Mouse (Mus musculus) embryonic fibroblast, embryonic 13.5 days (primary cell): Measurements from ENCODE around the gene Ada. TPM values are rescaled to one million over a fixed set of nuclear protein-coding genes. Genes with fewer than 3 reads are reported as not detected.

ENCODE experiments used
- H3K27ac ChIP-seq: 2 replicates; pipeline ENCODE4 v1.5.1; 2012; ENCODE audit warnings: low read length, control low read depth, inconsistent platforms; ENCODE audit not compliant: insufficient read depth
- H3K4me1 ChIP-seq: 2 replicates; pipeline ENCODE4 v1.6.1; 2011; ENCODE audit warnings: low read length; ENCODE audit not compliant: control insufficient read depth, insufficient read depth
- H3K4me3 ChIP-seq: 2 replicates; pipeline ENCODE4 v1.5.1; 2011; ENCODE audit warnings: mild to moderate bottlenecking, control low read depth, low read length; ENCODE audit not compliant: insufficient read depth
- CTCF ChIP-seq: IDR thresholded peaks from 2 replicates; pipeline ENCODE4 v1.5.1; 2011; ENCODE audit warnings: mild to moderate bottlenecking, control low read depth, low read length, moderate library complexity, borderline replicate concordance; ENCODE audit not compliant: insufficient read depth
- POLR2A ChIP-seq: IDR thresholded peaks from 2 replicates; pipeline ENCODE4 v1.6.1; 2011; ENCODE audit warnings: low read depth, mild to moderate bottlenecking, control low read depth, low read length, moderate library complexity
- polyA plus RNA-seq: library from polyadenylated mRNA; stranded (reverse); fragments of >200 nt; gene quantifications from 2 replicates; pipeline ENCODE4 v1.2.4, GENCODE M21; 2011; ENCODE audit warnings: low read depth; ENCODE audit not compliant: missing spikeins, insufficient read length

The Ada gene
- 26.9 and 32.7 TPM in 2 replicates for polyA plus RNA-seq

DNA sequence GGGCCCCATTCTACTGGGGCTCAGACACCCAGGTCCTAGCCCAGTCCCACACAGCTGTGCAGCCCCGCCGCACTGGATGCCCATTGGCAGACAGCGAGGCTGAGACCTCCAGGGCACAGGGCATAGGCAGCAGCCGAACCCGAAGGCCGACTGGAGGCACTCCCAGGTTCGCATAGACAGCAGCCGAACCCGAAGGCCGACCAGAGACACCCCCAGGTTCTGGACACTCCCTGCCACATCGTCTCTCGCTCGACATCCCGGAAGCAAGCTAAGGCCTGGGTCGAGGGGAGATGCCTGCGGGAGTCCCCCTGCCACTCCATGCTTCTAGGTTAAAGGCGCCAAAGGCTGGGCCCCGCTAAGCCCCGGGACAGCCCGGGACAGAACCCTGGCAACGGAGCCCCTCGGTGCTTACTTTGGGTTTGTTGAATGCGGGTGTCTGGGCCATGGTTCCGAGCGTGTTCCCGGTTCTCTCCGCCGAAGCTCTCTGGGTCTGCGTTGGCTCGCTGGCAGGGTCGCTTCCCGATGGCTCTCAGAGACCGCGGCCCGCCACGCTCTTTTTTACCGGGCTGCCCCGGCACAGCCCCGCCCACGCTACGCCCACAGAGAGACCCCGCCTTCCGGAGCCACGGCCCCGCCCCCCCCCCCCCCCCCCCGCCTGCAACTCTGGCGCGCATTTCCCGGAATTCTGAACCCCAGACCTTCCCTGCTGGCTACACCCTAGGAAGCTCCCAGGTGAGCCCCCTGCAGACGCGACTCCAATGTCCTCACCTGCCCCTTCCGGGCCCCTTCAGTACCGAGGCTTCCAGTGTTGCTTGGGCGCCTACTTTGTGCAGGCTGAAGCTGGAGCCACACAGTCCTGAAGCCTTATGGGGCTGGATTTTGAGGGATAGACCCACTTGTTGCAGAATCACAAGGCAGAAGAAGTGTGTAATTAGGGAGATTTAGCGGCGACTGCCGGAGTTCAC is at the start of gene Ada:
Gene Ada, minus strand, starts transcription at position 593 of the 965 bp plus-strand sequence.
- no peak within 1 kb of the TSS for H3K27ac ChIP-seq
- no peak for TF ChIP-seq CTCF
- TF ChIP-seq POLR2A, result peak; percentile 78
- H3K4me1 ChIP-seq, result no peaks in the 10 kb centered on the region
- H3K4me3 ChIP-seq, result peak within 1 kb of the TSS; percentile 51

DNA sequence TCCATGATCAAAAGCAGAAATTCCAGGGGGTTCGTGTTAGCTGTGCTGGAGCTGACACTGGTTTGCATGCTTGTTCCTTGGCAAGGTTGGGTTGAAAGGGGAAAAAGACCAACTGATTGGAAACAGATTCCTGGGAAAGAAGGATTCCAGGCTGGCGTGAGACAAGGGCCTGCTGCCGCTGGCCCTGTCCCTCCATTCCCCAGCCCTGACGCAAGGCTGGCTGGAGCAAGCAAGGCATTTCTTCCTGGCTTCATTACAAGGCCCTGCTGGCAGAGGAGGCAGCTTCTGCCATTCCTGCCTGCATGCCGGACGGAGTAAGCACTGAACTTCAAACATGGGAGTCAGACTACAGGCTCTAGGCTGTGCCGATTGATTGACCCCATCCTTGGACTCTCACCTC is 48.4 kb upstream of the Ada start:
- TF ChIP-seq CTCF, result no peak
- TF ChIP-seq POLR2A, result no peak
- H3K4me1 ChIP-seq, result 0 out of 2 replicates have a peak, but pooled peaks cover 4% of the 10 kb centered on the region
- H3K4me3 ChIP-seq, result no peak overlapping the region
- peak overlapping the region; percentile 96 for H3K27ac ChIP-seq

DNA sequence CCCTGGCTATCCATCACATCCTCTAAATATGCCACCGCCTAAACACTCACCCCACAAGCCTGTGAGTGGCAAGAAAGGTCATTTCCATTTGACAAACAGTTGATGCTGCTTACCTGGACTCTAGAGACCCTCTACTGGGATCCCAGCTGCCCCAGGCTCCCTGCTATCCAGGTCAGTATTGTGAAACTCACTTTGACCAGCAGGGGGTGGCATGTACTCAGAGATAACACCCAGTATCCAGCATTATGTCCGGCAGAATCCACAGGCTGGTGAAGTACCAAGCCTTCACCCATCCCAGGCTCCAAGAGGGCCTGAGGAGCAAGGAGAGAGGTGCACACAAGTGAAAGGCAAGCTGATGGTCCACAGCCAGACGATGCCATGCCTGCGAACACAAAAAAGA is 38.4 kb upstream of the Ada start:
- H3K27ac ChIP-seq, result no peak overlapping the region
- no peak overlapping the region for H3K4me3 ChIP-seq
- peak; percentile 38; the same call in 1 of the 2 replicates for TF ChIP-seq CTCF
- TF ChIP-seq POLR2A, result no peak
- H3K4me1 ChIP-seq, result no peaks in the 10 kb centered on the region

DNA sequence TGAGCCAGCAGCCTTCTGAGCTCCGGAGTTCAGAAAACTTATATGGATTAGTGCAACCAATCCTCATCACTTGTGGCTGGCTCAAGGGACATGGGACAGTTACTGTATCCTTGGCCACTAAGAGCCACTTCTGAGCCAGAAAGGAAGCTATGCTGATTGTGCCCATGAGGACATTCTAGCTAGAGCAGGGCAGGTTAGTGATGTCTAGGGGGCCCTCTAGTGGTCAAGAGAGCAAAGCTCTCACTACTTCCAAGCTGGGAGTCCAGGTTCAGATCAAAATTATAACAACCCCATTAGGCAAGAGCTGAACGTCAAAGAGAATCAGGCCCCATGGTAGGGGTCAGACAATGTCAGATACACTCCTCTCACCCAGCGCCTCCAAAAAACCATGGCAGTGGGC is 37.7 kb upstream of the Ada start:
- no peaks in the 10 kb centered on the region for H3K4me1 ChIP-seq
- TF ChIP-seq POLR2A (no peak), CTCF (peak; percentile 15; the same call in 1 of the 2 replicates)
- no peak overlapping the region for H3K27ac ChIP-seq

DNA sequence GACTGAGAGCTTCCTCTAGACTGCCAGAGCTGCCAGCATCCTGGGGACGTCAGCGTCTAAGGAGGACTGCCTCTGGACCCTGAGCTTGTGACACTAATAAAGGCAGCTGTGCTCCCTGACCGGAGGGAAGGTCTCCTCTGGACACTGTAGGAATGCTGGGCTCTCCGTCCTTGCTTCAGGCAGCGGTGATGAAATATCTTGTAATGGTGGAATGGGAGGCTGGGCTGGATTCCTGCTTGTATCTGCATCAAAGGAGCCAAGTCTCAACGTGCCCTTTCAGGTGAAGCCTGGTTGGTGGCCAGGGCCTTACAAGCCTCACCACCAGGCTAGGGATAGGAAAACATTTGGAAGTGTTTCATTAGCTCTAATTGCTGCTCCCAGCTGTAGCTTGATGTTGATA is 37.0 kb upstream of the Ada start:
- no peaks in the 10 kb centered on the region for H3K4me1 ChIP-seq
- H3K4me3 ChIP-seq, result no peak overlapping the region
- H3K27ac ChIP-seq, result no peak overlapping the region
- no peak for TF ChIP-seq CTCF
- TF ChIP-seq POLR2A, result no peak

More for the DNA sequence above, 37.7 kb upstream of the Ada start:
- no peak overlapping the region for H3K4me3 ChIP-seq

DNA sequence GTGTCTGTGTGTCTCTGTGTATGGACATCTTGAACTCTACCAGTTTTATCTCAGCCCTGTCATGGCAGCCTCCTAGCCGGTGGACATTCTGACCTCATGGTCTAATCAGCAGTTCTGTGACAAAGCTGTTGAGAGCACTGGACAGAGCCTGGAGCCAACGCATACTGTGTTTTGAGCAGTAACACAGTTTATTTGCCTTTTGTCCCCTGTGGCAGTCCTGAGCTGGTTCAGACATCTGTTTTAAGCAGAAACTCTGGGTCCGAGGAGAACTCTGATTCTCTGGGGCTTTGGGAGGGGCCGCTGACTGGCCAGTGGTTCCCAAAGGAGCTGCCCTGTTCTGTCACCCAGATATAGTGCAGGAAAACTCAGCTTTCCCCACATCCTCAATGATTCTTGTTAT is 33.9 kb upstream of the Ada start:
- Histone ChIP-seq H3K4me1 (no peaks in the 10 kb centered on the region), H3K27ac (no peak overlapping the region), H3K4me3 (no peak overlapping the region)
- TF ChIP-seq POLR2A (no peak), CTCF (no peak)

DNA sequence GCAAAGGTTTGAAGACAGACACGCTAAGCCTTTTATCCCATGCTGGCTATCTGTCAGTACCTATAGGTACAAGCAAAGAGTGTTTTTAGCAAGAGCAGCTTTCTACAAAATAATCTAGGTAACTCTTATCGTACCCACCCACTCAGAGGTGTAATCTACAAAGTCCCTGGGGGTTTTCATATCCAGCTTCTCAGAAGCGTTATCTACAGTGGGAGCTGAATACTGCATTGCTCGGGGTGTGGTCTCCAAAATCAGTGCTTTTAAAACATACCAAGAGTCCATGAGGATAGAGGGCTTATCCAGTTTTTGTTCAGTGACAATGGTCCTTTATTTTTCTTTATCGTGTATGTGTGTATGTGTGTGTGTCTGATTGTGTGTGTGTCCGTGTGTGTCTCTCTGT is 33.3 kb upstream of the Ada start:
- H3K27ac ChIP-seq, result no peak overlapping the region
- TF ChIP-seq POLR2A, result no peak
- no peak for TF ChIP-seq CTCF
- H3K4me3 ChIP-seq, result no peak overlapping the region
- no peaks in the 10 kb centered on the region for H3K4me1 ChIP-seq

DNA sequence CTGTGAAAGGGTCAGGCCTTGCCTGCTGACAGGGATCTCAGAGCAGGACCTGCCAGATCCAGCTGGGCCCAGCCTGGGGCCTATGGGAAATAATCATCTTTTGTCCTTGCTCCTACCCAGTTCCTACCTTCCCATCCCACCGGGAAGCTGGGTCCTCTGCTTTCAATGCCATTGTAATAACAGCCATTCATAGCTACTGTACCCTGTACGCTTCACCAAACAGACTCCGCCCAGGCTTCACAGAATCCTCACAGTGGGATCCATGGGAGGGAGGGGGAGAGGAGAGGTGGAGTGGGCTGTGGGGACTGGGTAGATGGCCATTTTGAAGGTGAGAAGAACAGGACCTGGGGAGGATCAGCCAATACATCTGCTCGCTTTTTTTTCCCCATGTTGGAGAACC is 28.9 kb upstream of the Ada start:
- no peak for TF ChIP-seq CTCF
- no peak for TF ChIP-seq POLR2A
- Histone ChIP-seq H3K4me1 (no peaks in the 10 kb centered on the region), H3K27ac (no peak overlapping the region), H3K4me3 (no peak overlapping the region)

DNA sequence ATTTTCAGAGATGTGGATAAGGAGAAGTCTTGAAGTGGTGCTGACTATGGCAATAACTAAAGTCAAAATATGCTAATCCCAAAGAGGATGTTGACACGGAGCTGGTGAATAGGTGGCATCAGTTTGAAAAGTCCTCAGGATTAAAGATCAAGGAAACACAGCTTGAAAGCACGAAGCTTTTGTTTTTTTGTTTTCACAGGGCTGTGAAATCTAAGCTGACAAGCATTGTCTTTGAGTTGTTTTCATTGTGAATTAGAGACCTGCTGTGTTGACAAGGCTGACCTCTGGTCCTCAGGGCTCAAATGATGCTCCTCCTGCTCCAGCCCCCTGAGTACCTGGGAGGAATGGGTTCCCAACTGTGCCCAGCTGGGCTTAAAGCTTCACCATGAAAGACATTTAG is 27.0 kb upstream of the Ada start:
- TF ChIP-seq CTCF (no peak), POLR2A (no peak)
- Histone ChIP-seq H3K4me1 (no peaks in the 10 kb centered on the region), H3K27ac (no peak overlapping the region), H3K4me3 (no peak overlapping the region)

DNA sequence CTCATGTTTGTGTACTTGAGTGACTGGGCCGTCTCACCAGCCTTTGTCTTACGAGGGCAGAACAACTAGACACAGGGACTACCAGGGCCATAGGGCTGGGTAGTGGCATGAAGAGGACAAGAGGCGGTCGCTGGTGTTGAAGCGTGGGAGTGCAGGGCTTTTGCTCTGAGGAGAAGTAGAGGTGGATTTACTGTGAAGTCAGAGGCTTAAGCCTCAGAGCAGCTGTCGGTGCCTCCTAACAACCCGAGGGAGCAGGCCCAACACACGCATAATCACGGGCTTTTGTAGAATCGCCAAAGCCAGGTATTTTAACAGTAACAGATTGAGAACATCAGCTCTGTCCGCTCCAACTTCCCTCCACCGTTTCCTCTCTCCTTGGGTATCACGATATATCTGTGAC is 26.6 kb upstream of the Ada start:
- no peaks in the 10 kb centered on the region for H3K4me1 ChIP-seq
- H3K27ac ChIP-seq, result no peak overlapping the region
- no peak for TF ChIP-seq POLR2A
- no peak for TF ChIP-seq CTCF
- H3K4me3 ChIP-seq, result no peak overlapping the region
